Mouse (Mus musculus): ENCODE results near the gene Tprkb.
"Not testable (repeated sequence)": the region's sequence is repeated elsewhere in the genome, so short reads cannot be mapped to it uniquely, and the experiment has no call there.

Tprkb gene

GRCm38 (mm10) chr6:85973336-85973735 lies 61.7 kb downstream of the Tprkb start:
- DNase-seq (ENCODE audit: low read depth, low spot score): no peak

DNA sequence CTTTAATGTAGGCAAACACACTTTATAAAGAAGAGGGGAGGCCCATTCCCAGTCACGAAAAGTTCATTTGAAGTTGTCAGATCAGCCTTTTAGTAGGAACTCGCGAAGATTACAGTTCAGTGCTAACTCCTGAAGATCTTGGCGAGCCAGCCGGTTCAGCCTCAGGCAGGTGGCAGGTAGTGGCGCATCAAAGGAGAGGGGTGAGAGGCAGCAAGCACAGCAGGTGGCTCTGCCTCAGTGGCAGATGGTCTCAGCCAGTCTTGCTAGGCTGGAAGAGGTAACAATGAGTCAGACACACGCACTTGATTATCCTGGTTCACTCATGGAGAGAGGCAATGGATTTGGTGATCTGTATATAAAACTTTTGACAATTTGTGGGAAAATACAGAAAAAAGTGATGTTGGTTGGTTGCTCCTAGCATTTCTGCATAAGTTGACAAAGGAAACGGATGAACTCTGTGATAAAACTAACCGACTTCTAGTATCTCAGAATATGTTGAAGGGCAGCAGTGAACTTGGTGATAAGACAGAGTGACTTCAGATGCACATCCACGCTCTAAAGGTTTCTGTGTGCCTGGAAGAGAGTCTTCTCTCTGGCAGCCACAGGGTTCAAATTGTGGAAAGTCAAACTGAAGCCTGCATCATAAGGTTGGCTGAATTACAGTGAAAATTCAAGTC lies 63.4 kb downstream of the Tprkb start:
- no peak for DNase-seq (ENCODE audit: low read depth, low spot score)

- DNase-seq (ENCODE audit: low read depth, low spot score): no peak
Observed at GRCm38 (mm10) chr6:85975761-85976160, 64.1 kb downstream of the Tprkb start.

GRCm38 (mm10) chr6:85976242-85976641 lies 64.6 kb downstream of the Tprkb start:
- no peak for DNase-seq (ENCODE audit: low read depth, low spot score)

DNA sequence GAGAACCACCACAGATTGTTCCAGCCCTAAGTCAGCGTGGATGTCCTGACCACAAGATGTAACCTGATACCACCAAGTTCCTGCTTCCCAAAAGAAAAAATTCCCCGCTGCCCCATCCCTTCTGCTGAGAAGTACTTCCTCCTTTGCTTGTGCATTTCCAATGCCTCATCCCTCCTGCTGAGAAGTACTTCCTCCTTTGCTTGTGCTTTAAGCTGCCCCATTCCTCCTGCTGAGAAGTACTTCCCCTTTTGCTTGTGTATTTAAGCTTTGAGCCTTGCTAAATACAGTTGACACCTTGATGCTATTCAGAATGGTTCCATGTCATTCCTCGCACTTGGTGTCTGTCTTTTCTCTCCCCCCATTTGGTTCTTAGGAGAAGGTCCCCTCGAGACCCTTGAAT lies 67.1 kb downstream of the Tprkb start:
- DNase-seq (ENCODE audit: low read depth, low spot score): not testable (repeated sequence)
